Mouse (Mus musculus): ENCODE data around the gene Tmem38a. TPM values are rescaled to one million over a fixed set of nuclear protein-coding genes. Genes with fewer than 3 reads are reported as not detected.

Gene Tmem38a
- 0.73 to 2.3 TPM (median 0.99 TPM) in 4 replicates for total RNA-seq (2023)

DNA sequence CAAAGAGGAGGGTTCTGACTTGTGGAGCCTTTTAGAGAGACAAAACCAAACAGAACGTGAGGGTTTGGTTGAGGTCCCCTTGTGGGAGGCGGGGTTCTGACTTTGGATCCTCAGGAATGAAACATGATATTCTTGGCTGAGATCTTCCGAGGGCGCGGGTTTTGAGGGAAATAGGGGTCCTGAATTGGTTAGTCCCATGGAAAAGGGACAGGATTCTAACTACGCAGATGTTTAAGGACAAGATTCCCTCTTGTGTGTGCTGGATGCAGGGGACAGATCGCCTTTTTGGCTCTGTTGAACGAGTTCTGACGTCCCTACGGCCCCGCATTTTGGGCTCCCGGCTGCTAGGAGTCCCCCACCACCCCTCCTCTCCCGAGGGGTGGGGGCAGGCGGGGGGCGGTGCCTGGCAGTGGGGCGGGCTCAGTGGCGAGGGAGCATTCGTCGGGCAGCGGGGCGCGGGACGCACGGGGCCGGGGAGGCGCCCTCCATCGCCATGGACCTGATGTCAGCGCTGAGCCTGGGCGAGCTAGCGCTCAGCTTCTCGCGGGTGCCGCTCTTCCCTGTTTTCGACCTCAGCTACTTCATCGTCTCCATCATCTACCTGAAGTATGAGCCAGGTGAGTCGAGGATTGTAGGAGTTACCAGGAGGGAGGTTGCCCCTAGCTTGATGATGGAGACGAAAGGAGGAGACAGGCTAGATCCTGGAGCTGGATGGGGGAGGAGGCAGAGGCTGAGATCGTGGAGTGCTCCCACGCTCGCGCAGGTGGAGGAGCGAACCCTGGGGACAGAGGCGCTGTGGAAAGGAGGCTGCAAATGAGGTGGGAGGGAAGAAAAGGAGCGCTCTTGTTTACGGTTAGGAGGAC, at the start of gene Tmem38a:
Gene Tmem38a, plus strand, starts transcription at position 445 of the 863 bp plus-strand sequence.

GRCm38 (mm10) chr8:72547802-72548643, 23.8 kb upstream of the Tmem38a start, which contains the start of gene Med26:
Med26 (minus strand) TSS chr8:72548270.

GRCm38 (mm10) chr8:72570633-72571610, 933 bp upstream of the Tmem38a start, which contains the start of gene Smim7:
Smim7 (minus strand) TSS chr8:72571088.

Other genes with a start within 250 kb of the Tmem38a start
- 95.1 to 102 TPM (median 100 TPM) in 4 replicates for gene Eps15l1, start 150.6 kb upstream of the Tmem38a start, total RNA-seq (2023)
- gene Calr3, start 128.2 kb upstream of the Tmem38a start, total RNA-seq (2023), result 0.41 to 0.43 TPM (median 0.42 TPM) in 4 replicates
- 16.2 to 29.5 TPM (median 24.9 TPM) in 4 replicates for gene 1700030K09Rik, start 128.2 kb upstream of the Tmem38a start, total RNA-seq (2023)
- 117 to 132 TPM (median 126 TPM) in 4 replicates for gene Cherp, start 96.8 kb upstream of the Tmem38a start, total RNA-seq (2023)
- gene Slc35e1, start 79.4 kb upstream of the Tmem38a start, total RNA-seq (2023), result 68.3 to 73.8 TPM (median 71.4 TPM) in 4 replicates
- gene Med26, start 23.8 kb upstream of the Tmem38a start, total RNA-seq (2023), result 20.1 to 21.5 TPM (median 21.1 TPM) in 4 replicates
- 156 to 187 TPM (median 175 TPM) in 4 replicates for gene Smim7, start 967 bp upstream of the Tmem38a start, total RNA-seq (2023)
- gene Nwd1, start 74.7 kb downstream of the Tmem38a start, total RNA-seq (2023), result 0.09 TPM in 1 of 4 replicates, not detected in the others
- 129 to 144 TPM (median 139 TPM) in 4 replicates for gene Sin3b, start 151.2 kb downstream of the Tmem38a start, total RNA-seq (2023)
- gene F2rl3, start 189.8 kb downstream of the Tmem38a start, total RNA-seq (2023), result 0.49 to 1.3 TPM (median 0.93 TPM) in 4 replicates

Measured in B cell, adult 62 days (primary cell).